Mouse (Mus musculus): Measurements from ENCODE around the gene Med23.

Gene Med23

GRCm38 (mm10) chr10:24869760-24870290 is at the start of gene Med23:
TSS of gene Med23 (plus strand) at chr10:24869986.
- peak; percentile 93 for DNase-seq (ENCODE audit: low read depth, low spot score)

GRCm38 (mm10) chr10:24821990-24822676 is 47.7 kb upstream of the Med23 start:
- DNase-seq (ENCODE audit: low read depth, low spot score) = no peak

GRCm38 (mm10) chr10:24822842-24823241 is 46.9 kb upstream of the Med23 start:
- no peak for DNase-seq (ENCODE audit: low read depth, low spot score)

GRCm38 (mm10) chr10:24823265-24823664 is 46.5 kb upstream of the Med23 start:
- no peak for DNase-seq (ENCODE audit: low read depth, low spot score)

GRCm38 (mm10) chr10:24823697-24824535 is 45.9 kb upstream of the Med23 start:
- no peak for DNase-seq (ENCODE audit: low read depth, low spot score)

GRCm38 (mm10) chr10:24824621-24825020 is 45.2 kb upstream of the Med23 start:
- DNase-seq (ENCODE audit: low read depth, low spot score) = no peak

- DNase-seq (ENCODE audit: low read depth, low spot score) = no peak
Measured at GRCm38 (mm10) chr10:24825456-24826081, 44.2 kb upstream of the Med23 start.

- DNase-seq (ENCODE audit: low read depth, low spot score) = no peak
Measured at GRCm38 (mm10) chr10:24826130-24826529, 43.7 kb upstream of the Med23 start.

- no peak for DNase-seq (ENCODE audit: low read depth, low spot score)
Measured at GRCm38 (mm10) chr10:24828136-24828535, 41.6 kb upstream of the Med23 start.

GRCm38 (mm10) chr10:24830448-24830847 is 39.3 kb upstream of the Med23 start:
- DNase-seq (ENCODE audit: low read depth, low spot score) = no peak

- DNase-seq (ENCODE audit: low read depth, low spot score) = no peak
Measured at GRCm38 (mm10) chr10:24831377-24832095, 38.2 kb upstream of the Med23 start.

- no peak for DNase-seq (ENCODE audit: low read depth, low spot score)
Measured at GRCm38 (mm10) chr10:24832306-24832705, 37.5 kb upstream of the Med23 start.

GRCm38 (mm10) chr10:24834634-24835371 is 35.0 kb upstream of the Med23 start:
- DNase-seq (ENCODE audit: low read depth, low spot score) = no peak

GRCm38 (mm10) chr10:24835702-24836342 is 34.0 kb upstream of the Med23 start:
- no peak for DNase-seq (ENCODE audit: low read depth, low spot score)

GRCm38 (mm10) chr10:24836366-24837038 is 33.3 kb upstream of the Med23 start:
- DNase-seq (ENCODE audit: low read depth, low spot score) = no peak

- DNase-seq (ENCODE audit: low read depth, low spot score) = no peak
Measured at GRCm38 (mm10) chr10:24840795-24841194, 29.0 kb upstream of the Med23 start.

GRCm38 (mm10) chr10:24841998-24842397 is 27.8 kb upstream of the Med23 start:
- DNase-seq (ENCODE audit: low read depth, low spot score) = no peak

- no peak for DNase-seq (ENCODE audit: low read depth, low spot score)
Measured at GRCm38 (mm10) chr10:24842676-24843075, 27.1 kb upstream of the Med23 start, which contains the start of gene Enpp3. TSS of gene Enpp3 (minus strand) at chr10:24842823.

GRCm38 (mm10) chr10:24863146-24863545 is 6.6 kb upstream of the Med23 start:
- no peak for DNase-seq (ENCODE audit: low read depth, low spot score)

- DNase-seq (ENCODE audit: low read depth, low spot score) = no peak
Measured at GRCm38 (mm10) chr10:24864434-24864833, 5.4 kb upstream of the Med23 start.

All from brain, embryonic 18.5 days (tissue).